Mouse (Mus musculus) right cerebral cortex, adult 2 months (tissue): Measurements from ENCODE around the gene Lax1.
A peak's percentile ranks its signal among the peaks of the same experiment; 100 is the strongest.
"Not testable (repeated sequence)": the region's sequence is repeated elsewhere in the genome, so short reads cannot be mapped to it uniquely, and the experiment has no call there.

Experiments used
- DNase-seq, 2 experiments: peaks; one replicate each; pipeline ENCODE4 v3.0.0; 2021 to 2022; ENCODE audit warnings: low spot score in 2 of 2

The Lax1 gene

GRCm38 (mm10) chr1:133688301-133688700 is 1.6 kb downstream of the Lax1 start:
- no peak for DNase-seq

GRCm38 (mm10) chr1:133685749-133686519 is 4.0 kb downstream of the Lax1 start:
- DNase-seq: no peak

GRCm38 (mm10) chr1:133671801-133672200 is 18.1 kb downstream of the Lax1 start:
- no peak for DNase-seq

- DNase-seq: no peak
Measured at GRCm38 (mm10) chr1:133671266-133671665, 18.6 kb downstream of the Lax1 start.

GRCm38 (mm10) chr1:133670776-133671175 is 19.1 kb downstream of the Lax1 start:
- no peak for DNase-seq

GRCm38 (mm10) chr1:133670190-133670589 is 19.7 kb downstream of the Lax1 start:
- no peak for DNase-seq

GRCm38 (mm10) chr1:133668618-133669017 is 21.3 kb downstream of the Lax1 start:
- no peak for DNase-seq

- no peak for DNase-seq
Measured at GRCm38 (mm10) chr1:133667721-133668120, 22.2 kb downstream of the Lax1 start.

GRCm38 (mm10) chr1:133665713-133666112 is 24.2 kb downstream of the Lax1 start:
- not testable (repeated sequence) for DNase-seq

- no peak for DNase-seq
Measured at GRCm38 (mm10) chr1:133664203-133664970, 25.5 kb downstream of the Lax1 start.

- DNase-seq: peak; percentile 21 to 37
Measured at GRCm38 (mm10) chr1:133663427-133663826, 26.5 kb downstream of the Lax1 start.

GRCm38 (mm10) chr1:133662941-133663340 is 27.0 kb downstream of the Lax1 start:
- DNase-seq: no peak

- DNase-seq: peak; percentile 92 to 93
Measured at GRCm38 (mm10) chr1:133661203-133661933, 28.5 kb downstream of the Lax1 start, which contains the start of gene Gm38394. Gene Gm38394 (minus strand): TSS chr1:133661318.

- DNase-seq: peak; percentile 53 to 64
Measured at GRCm38 (mm10) chr1:133660466-133661202, 29.3 kb downstream of the Lax1 start, which contains the start of gene Zbed6. Gene Zbed6 (minus strand): TSS chr1:133660885.

- no peak for DNase-seq
Measured at GRCm38 (mm10) chr1:133658878-133659277, 31.0 kb downstream of the Lax1 start.

GRCm38 (mm10) chr1:133656811-133657210 is 33.1 kb downstream of the Lax1 start:
- no peak for DNase-seq

- DNase-seq: no peak
Measured at GRCm38 (mm10) chr1:133653033-133653432, 36.9 kb downstream of the Lax1 start.

- no peak for DNase-seq
Measured at GRCm38 (mm10) chr1:133650288-133651055, 39.4 kb downstream of the Lax1 start.

GRCm38 (mm10) chr1:133645652-133646051 is 44.3 kb downstream of the Lax1 start:
- DNase-seq: no peak

GRCm38 (mm10) chr1:133641163-133641562 is 48.7 kb downstream of the Lax1 start:
- DNase-seq: no peak

GRCm38 (mm10) chr1:133638517-133638916 is 51.4 kb downstream of the Lax1 start:
- no peak for DNase-seq
